Mouse (Mus musculus) lung, embryonic 14.5 days (tissue): ENCODE results near the gene Ehmt1. TPM values are rescaled to one million over a fixed set of nuclear protein-coding genes. Genes with fewer than 3 reads are reported as not detected.

ENCODE experiments used
- ATAC-seq: fragments of 200-750 bp; cut with Nextera tagmentation; 2 replicates; pipeline ENCODE4 v1.8.0; 2017; ENCODE audit warnings: mild to moderate bottlenecking, moderate TSS enrichment, moderate library complexity; ENCODE audit not compliant: insufficient read depth
- DNase-seq: peaks from one replicate; pipeline ENCODE4 v3.0.0-alpha.2; 2015
- H3K27ac ChIP-seq: fragments of 300-500 bp; sonication (generic); 2 replicates; pipeline ENCODE4 v1.5.1; 2014; ENCODE audit warnings: low read depth, mild to moderate bottlenecking, moderate library complexity
- H3K27me3 ChIP-seq: fragments of 300-500 bp; sonication (generic); 2 replicates; pipeline ENCODE4 v1.6.1; 2014; ENCODE audit warnings: low read length, control low read depth; ENCODE audit not compliant: insufficient read depth
- H3K36me3 ChIP-seq: fragments of 300-500 bp; sonication (generic); 2 replicates; pipeline ENCODE4 v1.6.1; 2014; ENCODE audit warnings: control low read depth; ENCODE audit not compliant: insufficient read depth
- H3K4me1 ChIP-seq: fragments of 300-500 bp; sonication (generic); 2 replicates; pipeline ENCODE4 v1.6.1; 2014; ENCODE audit warnings: antibody characterized with exemption, control low read depth; ENCODE audit not compliant: insufficient read depth
- H3K4me2 ChIP-seq: fragments of 300-500 bp; sonication (generic); 2 replicates; pipeline ENCODE4 v1.6.1; 2014; ENCODE audit warnings: mild to moderate bottlenecking
- H3K4me3 ChIP-seq: fragments of 300-500 bp; sonication (generic); 2 replicates; pipeline ENCODE4 v1.5.1; 2014; ENCODE audit warnings: low read depth, low read length
- H3K9ac ChIP-seq: fragments of 300-500 bp; sonication (generic); 2 replicates; pipeline ENCODE4 v1.6.1; 2014
- H3K9me3 ChIP-seq: fragments of 300-500 bp; sonication (generic); 2 replicates; pipeline ENCODE4 v1.6.1; 2016; ENCODE audit warnings: low read depth, low read length, control low read depth
- CTCF ChIP-seq: IDR thresholded peaks from 2 replicates; pipeline ENCODE4 v1.5.1; 2016; ENCODE audit warnings: antibody characterized with exemption, low read depth
- WGBS: fragments of 180-500 bp; shearing (Covaris S2); extraction: QIAGEN DNeasy Blood & Tissue Kit; methylation state at CpG from one replicate; pipeline ENCODE4 v1.1.7; 2014; 5-methylcytosine and 5-hydroxymethylcytosine counted together
- polyA plus RNA-seq: library from polyadenylated mRNA; unstranded; fragments of >200 nt; fragmentation: Nextera tagmentation; extraction: Ambion mirVana; gene quantifications from 2 replicates; pipeline ENCODE4 v1.2.1, GENCODE M21; 2014

Ehmt1 gene
- polyA plus RNA-seq, 1 experiment from 2014 or later: 94.5 TPM

DNA sequence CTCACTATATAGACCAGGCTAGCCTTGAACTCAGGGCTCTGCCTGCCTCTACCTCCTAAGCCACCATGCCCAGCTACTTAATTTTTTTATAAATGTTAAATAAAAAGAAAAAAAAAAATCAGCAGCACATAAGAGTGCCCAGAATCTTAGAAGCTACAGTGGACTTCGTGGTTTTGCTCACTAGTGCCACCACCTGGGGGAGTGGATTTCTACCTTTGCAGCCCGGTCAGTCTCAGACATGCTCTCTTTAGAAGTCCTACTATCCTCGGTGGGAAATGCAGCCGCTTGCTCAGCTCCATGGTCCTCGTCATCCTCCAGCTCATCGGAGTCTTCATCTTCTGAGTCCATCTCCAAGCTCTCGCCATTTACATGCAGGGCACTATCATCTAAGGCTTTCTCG, 56.4 kb downstream of the Ehmt1 start:
- DNase-seq (peak; percentile 38), ATAC-seq (no peak)
- Histone ChIP-seq H3K4me2 (no peak overlapping the region), H3K9ac (no peak overlapping the region), H3K9me3 (no peaks in the 10 kb centered on the region), H3K36me3 (peaks cover 73% of the 10 kb centered on the region), H3K27me3 (no peaks in the 10 kb centered on the region), H3K4me1 (no peaks in the 10 kb centered on the region), H3K27ac (no peak overlapping the region), H3K4me3 (no peak overlapping the region)
- 87% methylated on average over 8 of the region's 8 CpGs for whole genome bisulfite sequencing
- peak; percentile 33; the same call in 1 of the 2 replicates for TF ChIP-seq CTCF

DNA sequence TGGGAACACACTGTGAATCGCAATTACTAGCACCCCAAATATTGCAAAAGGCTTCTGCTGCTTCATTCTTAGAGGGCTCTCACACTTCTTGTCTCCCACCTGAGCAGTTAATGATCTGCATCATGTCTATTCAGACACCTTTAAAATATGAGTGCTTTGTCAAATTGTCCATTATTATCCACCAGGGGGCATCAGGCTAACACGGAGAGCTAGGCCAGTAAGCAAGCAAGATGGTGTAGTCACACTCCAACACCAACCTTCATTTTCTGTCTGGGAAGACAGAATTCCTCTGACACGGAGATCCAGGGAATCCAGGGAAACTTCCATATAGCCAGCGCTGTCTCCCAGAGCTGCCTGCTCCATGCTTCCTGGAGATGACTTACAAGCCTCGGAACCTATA, 67.0 kb downstream of the Ehmt1 start:
- TF ChIP-seq CTCF: peak; percentile 68
- no peaks in the 10 kb centered on the region for H3K9me3 ChIP-seq
- H3K27ac ChIP-seq: no peak overlapping the region
- H3K9ac ChIP-seq: no peak overlapping the region
- no peaks in the 10 kb centered on the region for H3K4me1 ChIP-seq
- H3K36me3 ChIP-seq: peaks cover 86% of the 10 kb centered on the region
- H3K4me3 ChIP-seq: no peak overlapping the region
- WGBS: 79% methylated on average over 5 of the region's 5 CpGs
- ATAC-seq (no peak), DNase-seq (peak; percentile 61)
- H3K4me2 ChIP-seq: no peak overlapping the region
- no peaks in the 10 kb centered on the region for H3K27me3 ChIP-seq

DNA sequence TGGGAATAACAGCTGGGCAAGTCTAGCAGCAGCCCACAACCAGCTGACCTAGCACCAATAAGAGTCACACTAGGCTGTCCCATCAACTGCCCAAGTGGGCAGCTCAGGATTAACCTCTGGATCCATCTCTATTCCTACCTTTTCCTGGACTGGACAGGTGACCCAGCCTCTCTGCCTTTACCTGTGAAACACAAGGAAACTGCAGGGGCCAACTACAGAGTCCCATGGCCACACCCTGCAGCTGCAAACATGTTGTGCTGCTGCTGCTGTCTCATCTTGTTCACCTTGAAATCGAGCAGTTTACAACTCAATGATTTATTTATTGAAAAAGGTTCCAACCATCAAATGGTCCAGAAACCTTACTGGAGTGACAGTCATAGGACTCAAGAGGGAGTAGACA, 72.9 kb downstream of the Ehmt1 start:
- ATAC-seq: no peak
- Histone ChIP-seq H3K9me3 (no peaks in the 10 kb centered on the region), H3K27me3 (no peaks in the 10 kb centered on the region), H3K36me3 (peaks cover 56% of the 10 kb centered on the region), H3K4me3 (no peak overlapping the region), H3K4me2 (no peak overlapping the region), H3K9ac (no peak overlapping the region), H3K4me1 (no peaks in the 10 kb centered on the region), H3K27ac (no peak overlapping the region)
- WGBS: 79% methylated on average over 1 of the region's 1 CpGs
- no peak for TF ChIP-seq CTCF
- no peak for DNase-seq

DNA sequence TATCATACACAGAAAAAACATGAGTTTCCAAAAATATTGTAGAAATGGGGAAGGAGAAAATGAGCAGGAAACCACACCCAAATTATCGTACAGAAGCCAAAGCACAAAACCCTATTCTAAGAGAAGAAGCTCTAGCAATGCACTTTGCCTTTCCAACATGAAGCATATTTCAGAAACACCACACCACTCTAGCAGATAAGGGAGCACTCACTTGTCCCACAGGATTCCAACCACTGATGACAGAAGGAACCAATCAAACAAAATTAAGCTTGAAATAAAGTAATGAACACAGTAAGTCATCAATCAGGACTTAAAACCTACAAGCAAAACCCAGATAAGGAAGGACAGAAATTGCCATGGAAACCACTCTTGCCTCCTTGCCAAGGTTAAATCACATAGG, 74.2 kb downstream of the Ehmt1 start:
- Histone ChIP-seq H3K4me3 (no peak overlapping the region), H3K9ac (no peak overlapping the region), H3K9me3 (no peaks in the 10 kb centered on the region), H3K4me1 (no peaks in the 10 kb centered on the region), H3K27ac (no peak overlapping the region), H3K27me3 (no peaks in the 10 kb centered on the region), H3K36me3 (peaks cover 56% of the 10 kb centered on the region), H3K4me2 (no peak overlapping the region)
- DNase-seq: no peak
- WGBS: 76% methylated on average over 1 of the region's 1 CpGs
- no peak for ATAC-seq
- no peak for TF ChIP-seq CTCF

DNA sequence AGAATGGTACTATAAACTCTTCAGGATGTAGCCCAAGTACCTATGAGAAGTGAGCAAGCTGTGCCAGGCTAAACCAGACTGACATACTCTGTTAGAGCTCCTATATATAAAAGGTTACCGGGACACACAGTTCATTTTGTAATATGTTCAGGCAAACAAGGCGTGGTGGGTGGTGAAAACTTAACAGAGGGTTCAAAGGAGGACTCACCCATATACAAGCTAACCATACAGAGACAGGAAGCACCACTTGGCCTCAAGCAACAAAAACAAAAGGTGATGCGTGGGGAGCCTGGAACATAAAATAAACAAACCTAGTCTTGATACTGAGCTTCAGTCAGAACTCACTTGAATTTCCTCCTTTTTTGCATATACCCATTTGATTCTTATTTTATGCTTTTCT, 88.8 kb downstream of the Ehmt1 start:
- H3K4me3 ChIP-seq: no peak overlapping the region
- no peak for ATAC-seq
- H3K9me3 ChIP-seq: no peaks in the 10 kb centered on the region
- no peak for DNase-seq
- H3K27me3 ChIP-seq: no peaks in the 10 kb centered on the region
- no peak overlapping the region for H3K9ac ChIP-seq
- no peak overlapping the region for H3K27ac ChIP-seq
- H3K4me1 ChIP-seq: no peaks in the 10 kb centered on the region
- WGBS: 74% methylated on average over 3 of the region's 3 CpGs
- no peak for TF ChIP-seq CTCF
- H3K36me3 ChIP-seq: peaks cover 67% of the 10 kb centered on the region
- no peak overlapping the region for H3K4me2 ChIP-seq

DNA sequence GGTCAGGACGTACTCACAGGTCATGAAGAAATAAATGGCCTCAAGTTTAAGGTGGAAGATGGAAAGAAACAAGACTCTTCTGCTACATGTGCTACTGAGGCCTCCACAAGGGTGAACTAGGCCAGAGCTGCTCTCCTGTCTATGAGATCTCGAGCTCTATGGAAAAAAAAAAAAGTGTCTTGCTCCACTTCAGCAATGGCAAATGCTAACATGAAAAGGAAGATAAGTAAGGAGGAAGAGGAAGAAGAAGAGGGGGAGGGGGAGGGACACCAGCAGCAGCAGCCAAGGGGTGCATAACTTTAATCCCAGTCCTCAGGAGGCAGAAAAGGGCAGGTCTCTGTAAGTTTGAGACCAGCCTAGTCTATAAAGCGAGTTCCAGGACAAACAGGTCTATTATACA, 109.7 kb downstream of the Ehmt1 start:
- Histone ChIP-seq H3K4me1 (no peaks in the 10 kb centered on the region), H3K27me3 (no peaks in the 10 kb centered on the region), H3K9ac (no peak overlapping the region), H3K4me3 (no peak overlapping the region), H3K36me3 (peaks cover 81% of the 10 kb centered on the region), H3K9me3 (no peaks in the 10 kb centered on the region), H3K4me2 (no peak overlapping the region), H3K27ac (no peak overlapping the region)
- WGBS: 67% methylated on average over 3 of the region's 3 CpGs
- DNase-seq (no peak), ATAC-seq (no peak)
- TF ChIP-seq CTCF: no peak

DNA sequence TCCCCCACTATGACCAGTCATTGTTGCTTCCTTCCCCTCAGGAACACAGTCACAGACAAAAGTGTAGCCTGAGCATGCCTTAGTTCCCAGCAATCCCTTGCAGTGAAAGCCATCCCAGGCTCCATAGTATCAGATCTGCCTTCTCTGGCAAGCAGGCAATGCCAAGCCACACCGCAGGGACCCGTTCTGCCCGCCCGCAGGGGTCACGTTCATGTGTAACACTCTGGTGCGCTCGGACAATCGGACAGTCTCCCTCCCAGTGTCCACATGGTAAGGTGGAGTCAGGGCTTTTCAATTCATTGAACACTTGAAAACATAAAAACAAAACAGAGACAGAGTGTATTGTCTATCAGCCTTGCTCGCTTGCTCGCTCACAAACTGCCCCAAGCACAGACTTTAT, 111.7 kb downstream of the Ehmt1 start:
- no peaks in the 10 kb centered on the region for H3K9me3 ChIP-seq
- ATAC-seq: no peak
- WGBS: 94% methylated on average over 10 of the region's 10 CpGs
- no peak overlapping the region for H3K4me3 ChIP-seq
- no peak overlapping the region for H3K27ac ChIP-seq
- peaks cover 84% of the 10 kb centered on the region for H3K36me3 ChIP-seq
- H3K4me1 ChIP-seq: no peaks in the 10 kb centered on the region
- H3K27me3 ChIP-seq: no peaks in the 10 kb centered on the region
- no peak for DNase-seq
- no peak overlapping the region for H3K9ac ChIP-seq
- no peak for TF ChIP-seq CTCF
- H3K4me2 ChIP-seq: no peak overlapping the region

DNA sequence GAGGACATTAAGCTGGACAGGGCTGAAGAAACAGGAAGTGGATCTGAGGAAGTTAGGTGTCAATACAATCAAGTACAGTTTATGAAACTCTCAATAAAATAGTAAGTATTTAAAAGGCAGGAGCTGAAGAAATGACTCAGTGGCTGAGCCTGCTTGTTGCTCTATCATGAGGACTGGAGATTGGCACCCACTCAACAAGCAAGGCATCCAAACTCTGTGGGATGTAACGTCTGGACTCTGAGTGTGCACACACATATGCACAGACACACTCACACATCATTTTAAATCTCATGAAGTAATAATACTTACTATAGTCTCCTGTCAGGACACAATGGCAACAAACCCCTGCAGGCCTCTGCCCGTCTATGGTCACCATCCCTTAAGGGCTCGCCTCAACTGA, 112.4 kb downstream of the Ehmt1 start:
- H3K9ac ChIP-seq: no peak overlapping the region
- H3K27me3 ChIP-seq: no peaks in the 10 kb centered on the region
- H3K9me3 ChIP-seq: no peaks in the 10 kb centered on the region
- WGBS: 86% methylated on average over 3 of the region's 3 CpGs
- H3K27ac ChIP-seq: no peak overlapping the region
- DNase-seq: no peak
- no peak overlapping the region for H3K4me3 ChIP-seq
- no peak for TF ChIP-seq CTCF
- no peak overlapping the region for H3K4me2 ChIP-seq
- peaks cover 84% of the 10 kb centered on the region for H3K36me3 ChIP-seq
- no peaks in the 10 kb centered on the region for H3K4me1 ChIP-seq
- no peak for ATAC-seq
